Mouse (Mus musculus) spleen, embryonic (tissue): ENCODE measurements around the gene Prdm16.

Experiments used
- CTCF ChIA-PET: fragments of 350-600 bp; sonication (Branson Sonifier 250); formaldehyde crosslinking; loops from one replicate; lab custom pipeline; 2022; lab: Charles Lee

The Prdm16 gene

DNA sequence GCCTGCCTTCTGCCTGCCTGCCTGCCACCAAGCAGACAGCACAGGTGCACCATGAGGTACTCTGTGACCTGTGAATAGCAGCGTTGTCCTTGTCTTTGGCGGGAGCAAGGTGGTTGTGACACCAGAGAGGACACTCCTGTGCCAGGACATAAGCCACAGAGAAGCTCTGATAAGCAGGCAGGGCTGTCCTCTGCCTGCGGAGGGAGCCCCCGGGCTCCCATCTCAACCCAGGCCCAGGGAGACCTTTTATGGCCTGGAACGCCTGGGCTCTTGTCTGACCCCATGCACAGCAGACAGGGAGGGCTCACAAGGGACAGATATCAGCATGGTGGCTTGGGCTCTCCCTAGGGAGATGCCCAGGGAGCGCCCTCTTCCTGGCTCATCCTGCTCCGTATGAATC lies 118.7 kb downstream of the Prdm16 start:
- CTCF ChIA-PET, result interaction anchor here (0.6 kb wide), 1 partner anchor 164 kb away, joined by 3 read pairs; no protein-coding TSS in a partner anchor

DNA sequence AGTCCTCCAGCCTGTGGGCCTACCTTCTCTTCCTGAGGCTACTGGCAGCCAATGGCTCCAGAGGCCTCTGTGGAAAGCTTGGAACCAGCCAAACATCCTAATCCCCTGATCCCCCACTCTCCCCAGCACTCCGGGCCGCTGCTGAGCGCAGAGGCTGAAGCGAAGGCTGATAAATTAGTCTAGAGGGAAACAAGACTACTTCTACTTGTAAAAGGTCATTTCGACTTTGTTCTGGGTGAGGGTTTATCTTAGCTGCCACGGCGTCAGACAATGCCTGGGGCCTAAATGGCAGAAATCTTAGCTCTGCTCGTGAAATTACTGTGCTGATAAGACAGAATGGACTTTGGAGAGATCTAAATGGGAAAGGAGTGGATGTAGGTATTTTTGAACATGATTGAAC lies 120.2 kb downstream of the Prdm16 start:
- CTCF ChIA-PET, result no interaction called here

DNA sequence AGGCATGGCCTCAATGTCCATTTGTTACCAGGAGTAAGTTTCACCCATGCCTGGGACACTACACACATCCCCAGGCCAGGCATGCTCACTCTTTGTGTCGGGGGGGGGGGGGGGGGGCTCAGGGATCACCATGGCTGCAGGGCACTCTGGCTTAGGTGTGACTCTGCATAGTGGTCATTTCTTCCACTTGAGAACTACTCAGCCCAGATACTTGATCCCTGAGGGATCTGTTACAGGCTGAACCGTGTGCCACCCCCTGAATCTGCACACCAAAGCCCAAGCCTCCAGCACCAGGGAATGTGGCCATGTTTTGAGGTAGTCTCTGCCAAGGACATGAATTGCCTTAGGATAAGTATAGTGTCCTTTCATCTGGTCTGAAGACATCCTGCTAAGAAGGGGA lies 123.0 kb downstream of the Prdm16 start:
- CTCF ChIA-PET, result no interaction called here

DNA sequence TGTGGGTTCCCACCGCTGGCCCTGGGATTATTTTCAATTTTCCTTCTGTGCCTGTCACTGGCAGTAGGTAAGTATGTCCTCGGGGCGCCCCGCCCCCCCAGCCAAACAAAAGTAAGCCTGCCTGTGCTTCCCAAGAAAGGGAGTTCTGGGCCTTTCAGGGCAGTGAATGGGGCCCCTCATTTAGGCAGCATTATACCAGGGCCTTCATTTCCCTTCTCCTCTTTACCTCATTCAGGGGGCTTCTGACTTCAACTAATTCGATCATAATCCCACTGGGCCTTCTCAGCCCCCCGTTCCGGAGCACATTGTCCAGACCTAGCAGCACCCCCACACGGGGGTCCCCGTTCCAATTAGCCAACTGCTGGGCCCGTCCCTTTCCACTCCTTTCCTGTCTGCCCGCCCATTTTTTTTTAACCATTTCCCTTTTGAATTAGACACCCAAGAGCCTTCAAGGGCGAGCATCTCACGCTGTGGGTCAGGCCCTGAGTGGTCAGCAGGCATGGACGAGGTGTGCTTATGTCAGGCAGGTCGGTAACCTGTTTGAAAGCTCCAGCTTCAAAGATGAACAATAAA lies 124.1 kb downstream of the Prdm16 start:
- CTCF ChIA-PET, result no interaction called here

DNA sequence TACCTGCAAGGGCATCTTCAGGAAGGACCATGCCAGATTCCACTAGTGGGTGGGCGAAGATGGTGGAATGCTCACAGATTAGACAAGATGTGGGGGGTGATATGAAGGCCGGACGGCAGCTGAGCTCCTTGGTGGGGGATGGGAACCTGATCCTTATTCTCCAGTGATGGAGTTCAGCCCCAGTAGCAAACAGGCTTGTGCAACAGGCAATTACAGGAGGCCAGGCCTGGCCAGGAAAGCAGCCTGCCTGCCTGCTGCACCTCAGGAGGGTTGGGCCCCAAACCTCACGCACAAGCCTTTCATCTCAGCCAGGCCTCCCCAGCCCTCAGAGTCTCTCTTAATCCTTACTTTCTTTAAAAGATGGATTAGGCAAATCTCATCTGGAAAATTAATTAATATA lies 124.9 kb downstream of the Prdm16 start:
- CTCF ChIA-PET, result no interaction called here

DNA sequence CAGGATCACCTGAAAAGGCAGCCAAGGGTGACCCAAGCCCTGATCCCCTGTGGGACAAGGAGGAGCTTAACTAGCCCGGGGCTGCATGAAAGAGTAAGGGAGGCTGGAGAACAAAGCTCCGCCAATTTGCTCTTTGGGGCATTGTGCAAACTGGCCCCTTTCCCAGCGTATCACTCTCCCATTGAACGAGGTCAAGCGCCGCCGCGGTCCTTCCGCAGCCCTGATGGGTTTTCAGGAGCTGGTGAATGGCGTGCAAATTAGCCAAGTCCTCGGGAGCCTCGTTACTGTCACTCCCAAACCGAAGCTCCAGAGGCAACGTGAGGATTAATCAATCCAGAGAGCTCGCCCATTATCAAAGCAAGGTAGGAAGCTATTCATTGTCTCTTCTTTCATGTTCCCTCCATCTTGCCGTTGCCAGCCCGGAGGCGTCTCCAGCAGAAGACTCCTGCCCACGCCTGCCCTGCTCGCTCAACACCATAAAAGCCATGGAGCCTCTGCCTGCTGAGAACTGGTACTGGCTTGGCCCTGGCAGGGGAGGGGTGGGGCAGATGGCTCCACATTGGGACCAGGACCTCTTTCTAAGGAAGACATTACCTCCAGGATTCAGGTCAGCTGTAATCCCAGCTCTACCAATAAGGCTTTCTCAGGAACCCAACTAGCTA lies 129.8 kb downstream of the Prdm16 start:
- CTCF ChIA-PET, result no interaction called here

DNA sequence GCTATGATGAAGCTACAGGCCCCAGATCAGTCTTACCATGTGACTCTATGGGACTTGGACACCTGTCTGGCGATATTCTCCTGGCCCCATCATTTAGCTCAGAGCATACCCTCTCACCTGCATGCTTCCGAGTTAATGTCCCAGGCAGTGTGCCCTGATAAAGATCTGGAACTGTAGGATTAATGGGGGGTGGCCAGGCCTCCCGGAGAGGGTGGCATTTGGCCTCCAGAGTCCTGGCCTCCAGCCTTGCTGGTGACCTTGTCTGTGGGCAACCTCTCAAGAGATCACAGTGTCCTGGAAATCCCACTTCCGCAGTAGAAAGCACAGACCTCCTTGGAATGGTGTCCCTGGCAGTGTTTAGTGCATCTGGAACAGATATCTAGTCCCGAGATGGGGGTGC lies 131.4 kb downstream of the Prdm16 start:
- CTCF ChIA-PET, result no interaction called here

DNA sequence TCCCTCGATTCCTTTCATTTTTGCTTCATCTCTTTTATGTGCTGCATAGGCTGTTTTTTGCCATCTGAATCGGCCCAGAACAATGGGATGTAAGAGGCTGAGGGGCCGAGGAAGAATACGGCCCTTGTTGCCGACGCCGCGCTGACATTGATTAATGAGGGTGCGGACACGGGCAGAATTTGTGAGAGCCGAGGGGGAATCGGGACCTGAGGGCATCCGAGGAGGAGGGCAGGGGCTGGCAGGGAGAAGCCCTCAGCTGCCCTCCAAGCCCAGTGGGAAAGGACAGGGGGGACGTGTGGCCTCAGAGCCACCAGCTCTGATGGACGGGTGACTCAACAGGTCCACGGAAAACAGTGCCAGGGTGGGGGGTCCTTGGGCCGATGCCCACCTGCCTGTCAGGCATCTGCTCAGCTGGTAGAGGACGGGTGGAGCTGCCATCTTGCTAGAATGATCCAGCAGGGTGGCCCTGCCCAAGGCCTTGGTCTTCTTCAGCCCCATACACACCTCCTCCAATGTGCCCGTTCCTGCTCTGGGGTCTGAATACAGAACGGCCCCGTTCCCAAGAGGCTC lies 133.3 kb downstream of the Prdm16 start:
- CTCF ChIA-PET, result interaction anchor here (0.6 kb wide), 1 partner anchor 18 kb away, joined by 8 read pairs; no protein-coding TSS in a partner anchor

DNA sequence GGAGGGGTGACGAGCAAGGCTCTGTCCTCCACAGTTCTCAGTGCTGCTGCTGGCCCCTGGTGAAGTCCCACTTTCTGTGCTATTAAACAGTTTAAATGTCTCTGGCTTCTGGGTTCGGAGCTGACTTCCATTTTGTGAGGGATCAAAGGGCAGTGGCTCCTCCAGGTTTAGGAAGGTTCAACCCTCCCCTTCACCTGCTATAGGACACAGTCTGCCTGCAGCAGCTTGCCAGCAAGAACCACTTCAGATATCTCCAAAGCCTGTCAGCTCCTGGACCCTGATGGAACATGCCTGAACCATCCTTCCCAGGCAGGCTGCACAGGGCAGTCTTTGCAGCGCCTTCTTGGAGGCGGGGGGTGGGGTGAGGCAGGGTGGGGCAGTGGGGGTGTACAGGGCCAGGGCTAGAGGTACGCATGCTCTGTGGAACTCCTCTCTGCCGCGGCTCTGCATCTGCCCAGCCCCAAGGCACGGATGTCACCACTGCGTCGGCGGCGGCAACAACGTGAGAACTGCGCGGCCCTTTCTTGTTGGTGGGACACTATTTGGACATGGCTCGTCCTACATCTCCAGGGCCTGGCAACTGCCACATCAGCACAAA lies 134.2 kb downstream of the Prdm16 start:
- CTCF ChIA-PET, result no interaction called here

DNA sequence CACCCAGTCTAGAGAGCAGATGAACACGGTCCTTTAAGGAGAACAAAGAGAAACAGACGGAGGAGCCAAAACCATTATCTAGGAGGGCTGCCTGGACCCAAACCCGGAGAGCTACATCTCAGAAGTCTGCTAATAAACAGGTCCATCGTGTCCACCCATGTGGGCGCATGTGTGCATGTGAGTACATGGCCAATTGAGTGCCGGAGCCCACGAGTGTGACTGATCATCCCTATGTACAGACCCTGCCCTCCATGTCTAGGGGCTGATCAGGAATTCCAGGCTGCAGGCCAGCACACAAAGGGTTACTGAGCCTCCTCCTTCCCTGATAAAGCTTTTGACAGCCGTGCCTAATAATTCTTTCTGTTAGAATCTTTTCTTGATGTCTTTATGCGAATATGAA lies 136.0 kb downstream of the Prdm16 start:
- CTCF ChIA-PET, result no interaction called here

DNA sequence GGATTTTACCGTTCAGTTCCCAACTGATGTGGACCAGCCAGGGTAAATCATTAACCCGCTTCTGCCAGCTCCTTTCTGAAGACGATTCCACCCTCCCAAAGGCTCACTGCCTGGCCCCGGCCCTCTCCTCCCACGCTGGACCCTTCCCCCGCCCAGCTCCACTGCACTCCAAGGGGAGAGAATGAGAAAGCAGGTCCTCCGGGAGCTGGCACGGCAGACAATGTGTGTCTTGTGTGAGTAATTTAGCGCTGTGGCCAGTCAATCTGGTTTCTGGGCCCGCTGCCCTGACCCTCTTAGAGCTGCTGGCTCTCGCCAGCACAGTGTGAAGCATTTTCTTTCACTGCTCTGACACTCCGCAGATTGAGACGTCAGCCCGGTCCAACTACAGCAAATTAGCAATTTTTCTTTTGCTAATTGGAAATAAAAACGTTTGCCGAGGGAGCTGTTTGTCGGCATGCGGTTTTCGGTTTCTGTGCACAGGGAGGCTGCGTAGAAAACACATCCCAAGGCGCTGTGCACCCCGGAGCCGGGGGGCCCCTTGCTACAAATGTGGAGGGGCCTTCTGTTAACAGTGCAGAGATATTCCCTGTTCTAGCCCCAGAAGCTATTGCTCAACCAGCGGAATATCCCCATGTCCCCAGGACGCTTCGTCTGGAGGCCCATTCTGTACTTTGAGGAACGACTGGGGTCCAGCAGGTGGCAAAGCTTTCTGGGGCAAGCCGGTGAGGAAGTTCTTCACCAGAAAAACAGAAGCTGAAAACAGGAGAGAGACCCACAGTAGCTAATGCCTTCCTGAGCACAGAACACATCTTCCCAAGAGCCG lies 136.8 kb downstream of the Prdm16 start:
- CTCF ChIA-PET, result no interaction called here

DNA sequence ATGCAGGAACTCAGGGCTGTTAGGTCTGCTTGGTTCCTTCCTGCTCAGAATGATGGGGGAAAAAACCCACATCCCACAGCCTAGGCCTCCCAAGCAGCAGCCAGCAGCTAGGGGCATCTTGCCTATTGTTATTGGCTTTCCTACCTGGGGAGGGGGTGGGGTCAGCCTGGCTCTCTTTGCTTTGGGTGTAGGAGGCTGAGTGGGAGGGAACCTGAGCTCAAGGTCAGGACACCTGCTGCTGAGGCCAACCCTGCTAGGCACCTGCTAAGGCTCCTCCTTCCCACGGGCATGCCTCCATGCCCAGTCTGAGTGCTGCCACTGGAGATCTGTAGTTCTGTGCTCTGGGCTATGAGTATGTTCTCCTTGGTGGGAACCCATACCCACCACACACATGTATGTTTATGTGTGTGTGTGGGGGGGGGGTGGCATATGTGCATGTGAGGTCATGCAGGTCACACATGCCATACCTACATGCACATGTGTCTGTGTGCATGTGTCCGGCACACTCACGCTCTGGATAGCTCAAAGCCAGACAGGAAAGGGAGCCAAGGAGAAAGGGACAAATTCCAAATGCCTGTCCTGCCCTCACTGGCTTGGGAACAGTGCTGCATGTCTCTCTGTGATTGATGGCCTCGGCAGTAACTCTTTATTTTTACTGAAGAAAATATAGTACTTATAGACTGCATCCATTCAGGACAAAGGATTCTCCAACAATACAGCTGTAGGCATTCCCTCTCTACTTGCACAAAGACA lies 139.1 kb downstream of the Prdm16 start:
- CTCF ChIA-PET, result no interaction called here

DNA sequence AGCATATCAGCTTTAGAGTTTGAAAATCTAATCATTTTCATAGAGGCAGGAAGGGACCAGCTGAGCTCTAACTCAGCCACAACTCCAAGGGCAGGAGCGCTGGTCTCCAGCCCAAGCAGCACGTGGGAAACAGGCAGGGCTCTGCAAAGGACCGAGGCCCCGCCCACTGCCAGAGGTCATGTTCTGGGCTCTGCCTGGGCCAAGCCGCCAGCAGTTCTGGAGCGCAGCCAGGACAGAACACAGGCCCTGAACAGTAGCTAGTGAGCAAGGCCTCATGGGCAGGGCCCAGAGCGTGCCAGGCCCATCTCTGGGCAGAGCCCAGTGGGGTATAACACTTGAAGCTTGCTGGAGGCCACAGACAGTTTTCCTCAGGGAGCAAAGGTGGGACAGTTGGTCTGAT lies 139.7 kb downstream of the Prdm16 start:
- CTCF ChIA-PET, result no interaction called here

DNA sequence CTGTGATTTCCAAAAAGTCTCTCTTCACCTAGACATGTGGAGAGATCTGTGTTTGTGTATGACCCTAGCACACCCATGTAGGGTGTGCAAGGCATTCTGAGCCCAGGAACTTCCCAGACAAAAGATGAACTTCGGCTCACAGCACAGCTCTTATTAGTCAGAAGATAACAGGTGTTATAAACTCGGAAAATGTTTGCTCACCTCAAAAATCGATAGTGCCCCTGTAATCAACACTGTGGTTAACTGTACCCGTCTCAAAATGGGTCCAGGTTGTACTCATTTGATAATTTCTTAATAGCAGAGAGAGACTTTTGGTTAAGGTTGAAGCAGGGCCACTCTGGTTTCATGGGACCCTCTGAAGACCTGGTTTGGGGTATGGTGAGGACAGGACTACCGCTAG lies 140.2 kb downstream of the Prdm16 start:
- CTCF ChIA-PET, result no interaction called here

DNA sequence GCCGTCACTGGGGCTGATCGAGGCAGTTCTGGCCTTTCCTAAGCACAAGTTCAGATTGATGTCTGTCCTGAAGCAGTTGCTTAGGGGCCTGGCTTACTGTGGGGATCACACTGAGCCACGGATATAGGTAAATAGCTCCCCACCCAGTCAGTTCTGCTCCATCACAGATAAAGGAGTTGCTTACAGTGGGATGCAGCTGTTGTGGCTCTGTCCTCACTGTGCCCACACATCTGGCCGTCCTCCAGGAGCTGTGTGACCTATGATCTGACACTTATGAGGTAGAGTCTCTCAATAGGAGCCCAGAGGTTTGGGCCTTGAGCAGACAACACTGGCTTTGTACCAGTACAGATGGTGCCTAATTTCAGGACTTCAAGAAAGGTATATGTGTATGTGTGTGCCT lies 142.7 kb downstream of the Prdm16 start:
- CTCF ChIA-PET, result no interaction called here

DNA sequence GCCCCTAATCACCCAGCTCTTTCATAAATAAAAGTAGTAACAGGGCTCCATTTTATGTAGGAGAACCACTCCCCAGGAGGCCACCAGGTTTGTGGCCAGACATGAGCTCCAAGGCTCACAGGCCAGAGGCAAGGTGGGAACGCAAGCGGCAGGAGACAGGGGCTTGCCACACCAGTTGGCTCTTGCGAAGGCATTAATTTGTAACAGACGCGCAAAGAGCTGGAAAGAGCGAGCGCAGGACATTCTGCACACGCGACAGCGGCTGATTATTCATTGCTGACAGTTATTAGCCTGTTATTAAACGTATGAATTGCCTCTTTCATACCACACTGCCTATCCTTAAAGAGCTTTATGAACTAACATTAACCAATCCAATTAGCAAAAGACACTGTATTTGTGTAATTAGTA lies 144.0 kb downstream of the Prdm16 start:
- CTCF ChIA-PET, result no interaction called here

DNA sequence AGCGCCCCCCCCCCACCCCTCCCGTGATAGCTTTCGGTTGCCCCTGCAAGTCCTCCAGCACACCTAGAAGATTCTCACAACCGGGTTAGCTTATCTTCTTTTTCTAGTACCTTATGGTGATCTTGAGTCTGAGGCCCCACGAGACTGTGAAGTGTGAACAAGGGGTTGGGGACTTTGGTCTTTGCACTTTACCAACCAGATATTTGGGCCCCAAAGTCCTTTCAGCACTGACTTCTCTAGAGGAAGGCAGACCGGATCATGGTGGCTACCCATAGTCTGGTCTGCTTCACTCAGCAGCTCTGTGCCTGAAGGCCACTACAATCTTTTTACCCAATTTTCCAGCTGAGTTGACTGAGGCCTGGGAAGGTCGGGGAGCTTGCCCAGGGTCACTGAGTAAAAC lies 144.4 kb downstream of the Prdm16 start:
- CTCF ChIA-PET, result no interaction called here

DNA sequence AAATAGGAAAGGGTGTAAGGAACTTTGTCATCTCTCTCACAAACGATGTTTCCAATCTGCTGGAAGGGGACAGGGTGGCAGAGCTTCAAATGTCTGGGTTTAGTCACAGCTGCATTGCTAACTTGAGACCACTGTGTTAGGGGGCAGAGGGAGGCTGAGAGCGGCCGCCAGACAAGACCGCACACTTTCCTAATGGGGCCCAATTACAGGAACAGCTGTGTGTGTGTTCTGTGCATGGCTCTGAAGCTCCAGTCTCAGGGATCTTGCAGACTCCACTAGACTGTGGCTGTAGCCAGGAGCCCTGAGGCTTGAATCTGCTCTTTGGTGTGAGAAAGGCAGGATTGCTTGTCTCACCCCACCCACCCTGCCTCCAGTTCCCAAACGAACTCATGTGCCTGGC lies 148.6 kb downstream of the Prdm16 start:
- CTCF ChIA-PET, result no interaction called here

DNA sequence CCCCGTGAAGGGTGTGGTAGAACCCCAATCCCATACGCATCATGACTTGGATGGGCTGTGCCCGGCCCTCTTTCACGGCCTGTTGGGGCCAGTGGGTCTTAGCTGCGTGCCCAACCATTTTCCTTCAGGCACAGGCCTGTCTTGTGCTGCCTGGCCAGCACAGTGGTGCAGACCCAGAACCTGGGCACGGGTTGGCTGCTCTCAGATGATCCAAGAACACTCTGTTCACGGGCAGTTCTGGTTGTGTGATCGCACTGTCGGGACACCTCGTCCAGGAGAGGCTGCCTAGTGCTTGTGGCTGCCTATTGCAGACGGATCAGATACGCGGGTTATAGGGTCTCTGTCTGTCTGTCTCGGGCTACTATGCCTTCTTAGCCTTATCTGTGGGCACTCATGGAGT lies 154.0 kb downstream of the Prdm16 start:
- CTCF ChIA-PET, result no interaction called here

DNA sequence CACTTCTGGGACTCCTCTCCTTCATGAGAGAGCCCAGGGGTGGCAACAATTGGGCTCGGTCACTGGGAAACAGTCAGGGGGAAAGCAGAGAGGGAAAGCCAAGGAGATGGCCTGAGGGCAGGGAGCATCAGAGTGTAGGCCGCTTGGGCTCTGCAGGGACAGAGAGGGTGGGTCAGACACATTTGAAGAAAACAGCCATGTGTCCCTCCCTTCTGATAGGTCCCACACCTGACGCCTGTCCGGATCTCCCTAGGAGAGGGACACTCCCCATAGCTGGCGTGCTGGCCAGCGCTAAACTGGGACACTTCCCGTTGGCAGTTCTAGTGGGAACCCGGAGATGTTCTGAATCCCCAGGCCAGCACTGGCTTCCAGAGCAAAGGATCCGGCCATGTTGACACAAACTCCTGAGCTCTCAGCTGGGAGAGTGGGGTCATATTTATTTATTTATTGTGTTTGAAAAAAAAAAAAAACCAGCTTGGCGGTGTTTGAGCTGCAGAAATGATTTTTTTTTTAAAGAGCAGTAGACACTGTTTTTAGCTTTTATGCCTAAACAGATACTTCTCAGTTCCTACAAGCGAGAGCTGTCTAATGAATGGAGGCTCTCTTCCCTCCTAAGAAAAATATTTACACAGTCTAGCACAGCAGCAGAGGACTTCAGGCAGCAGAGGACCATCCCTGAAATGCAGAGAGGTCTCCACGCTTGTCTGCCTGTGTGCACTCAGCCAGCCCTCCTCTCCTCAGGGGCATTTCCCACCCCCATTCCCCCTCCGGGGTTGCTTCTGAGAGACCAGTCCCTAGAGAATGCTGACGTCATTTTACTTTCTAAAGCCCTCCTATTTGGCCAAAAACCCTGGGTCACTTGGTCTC lies 154.7 kb downstream of the Prdm16 start:
- CTCF ChIA-PET, result no interaction called here
